Mouse (Mus musculus) embryonic fibroblast, embryonic 13.5 days (primary cell): Measurements from ENCODE around the gene Fyb2.

ENCODE experiments used
- CTCF ChIP-seq: IDR thresholded peaks from 2 replicates; pipeline ENCODE4 v1.5.1; 2011; ENCODE audit warnings: mild to moderate bottlenecking, control low read depth, low read length, moderate library complexity, borderline replicate concordance; ENCODE audit not compliant: insufficient read depth
- POLR2A ChIP-seq: IDR thresholded peaks from 2 replicates; pipeline ENCODE4 v1.6.1; 2011; ENCODE audit warnings: low read depth, mild to moderate bottlenecking, control low read depth, low read length, moderate library complexity

GRCm38 (mm10) chr4:104913291-104914129, at the start of gene Fyb2:
- no peak for TF ChIP-seq CTCF
- no peak for TF ChIP-seq POLR2A
